Mouse (Mus musculus) layer of hippocampus, postnatal 36 days (tissue): ENCODE measurements at regions not wholly inside any gene's neighbourhood (a gene's known extent, or its start where the extent isn't known, plus 50 kb on each side); places are given as distances from the start of the nearest gene placed in this dataset.

Experiments
- DNase-seq, 2 experiments: peaks; one replicate each; pipeline ENCODE4 v3.0.0; 2022

DNA sequence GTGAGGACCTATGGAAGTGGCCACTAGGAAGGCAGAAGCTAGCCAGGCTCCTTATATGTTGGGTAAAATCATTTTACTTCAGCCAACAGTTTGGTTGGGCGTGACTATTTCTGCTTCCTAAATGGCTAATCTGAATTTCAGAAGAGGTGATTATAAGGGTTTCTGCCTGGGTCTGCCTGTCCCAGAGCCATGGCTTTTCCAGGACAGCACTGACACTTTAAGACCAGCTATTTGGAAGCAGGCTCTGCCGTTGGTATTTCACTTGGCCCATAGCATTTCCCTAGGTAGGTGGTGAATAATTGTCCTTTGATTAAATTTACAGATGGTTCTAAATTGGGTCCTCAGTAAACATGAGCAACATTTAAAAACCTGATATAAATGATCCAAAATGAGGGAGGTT is 240.3 kb downstream of the Plpp3 start:
- DNase-seq, result no peak

DNA sequence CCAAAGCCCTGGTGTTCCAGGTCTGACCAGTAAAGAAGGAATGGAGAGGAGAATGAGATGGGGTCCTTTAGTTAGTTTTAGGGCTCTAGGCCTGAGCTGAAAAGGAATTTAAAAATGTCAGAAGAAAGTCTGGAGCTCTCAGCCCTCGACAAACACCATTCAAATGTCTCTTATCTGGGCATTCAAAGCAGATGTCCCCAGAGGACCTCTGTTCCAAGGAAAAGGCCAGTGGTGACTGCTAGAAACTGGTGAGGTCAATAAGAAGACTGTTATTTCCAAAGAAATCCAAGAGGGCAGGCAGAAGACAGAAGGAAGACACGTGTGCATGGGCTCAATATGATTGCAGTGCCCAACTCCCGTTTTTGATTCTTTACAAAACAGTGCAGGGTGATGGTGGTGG is 244.9 kb downstream of the Plpp3 start:
- DNase-seq, result no peak

GRCm38 (mm10) chr4:105403169-105403568 is 246.0 kb downstream of the Plpp3 start:
- no peak for DNase-seq

DNA sequence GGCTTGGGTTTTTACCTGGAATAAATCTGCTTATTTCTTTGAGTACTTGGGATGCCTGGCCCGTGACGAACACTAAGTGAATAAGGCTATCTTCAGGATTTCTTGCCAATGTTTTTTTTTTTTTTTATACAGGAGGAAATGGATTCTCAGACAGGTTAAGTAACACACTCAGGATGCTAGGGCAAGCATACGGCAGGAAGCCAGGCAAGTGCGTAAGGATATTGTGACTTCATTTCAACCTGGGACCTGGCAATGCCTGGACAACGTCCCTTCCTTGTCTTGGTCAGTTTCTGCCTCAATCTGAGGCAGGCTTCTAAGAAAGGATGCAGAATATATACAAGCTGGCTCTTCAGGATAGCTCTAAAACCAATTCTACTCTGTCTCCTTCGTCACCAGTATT is 246.5 kb downstream of the Plpp3 start:
- no peak for DNase-seq

DNA sequence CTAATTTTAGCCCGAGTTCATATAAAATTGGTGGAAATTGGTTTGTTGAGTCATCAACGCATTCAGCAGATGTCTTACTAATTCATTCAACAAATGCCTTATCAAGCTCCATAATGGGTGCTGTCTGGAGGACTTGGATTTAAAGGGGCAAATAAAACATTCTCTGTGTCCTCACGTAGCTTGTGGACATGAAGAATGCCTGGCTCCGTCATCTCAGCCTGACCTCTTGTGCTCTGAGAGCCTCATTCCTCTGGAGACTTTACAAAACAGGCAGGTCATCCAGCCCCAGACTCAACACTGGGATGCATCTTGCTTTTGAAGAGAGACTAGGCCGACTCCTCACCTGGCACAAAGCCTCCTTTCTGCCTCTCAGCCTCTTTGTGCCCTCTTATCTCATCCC is 248.6 kb downstream of the Plpp3 start:
- DNase-seq, result no peak

GRCm38 (mm10) chr4:105406786-105407464 is 249.8 kb downstream of the Plpp3 start:
- DNase-seq, result no peak

- DNase-seq, result no peak
These were observed 251.7 kb downstream of the Plpp3 start for GRCm38 (mm10) chr4:105408896-105409295.

- DNase-seq, result no peak
These were observed 260.0 kb downstream of the Plpp3 start for GRCm38 (mm10) chr4:105417166-105417565.

- DNase-seq, result no peak
These were observed 265.3 kb downstream of the Plpp3 start for GRCm38 (mm10) chr4:105422466-105422865.

DNA sequence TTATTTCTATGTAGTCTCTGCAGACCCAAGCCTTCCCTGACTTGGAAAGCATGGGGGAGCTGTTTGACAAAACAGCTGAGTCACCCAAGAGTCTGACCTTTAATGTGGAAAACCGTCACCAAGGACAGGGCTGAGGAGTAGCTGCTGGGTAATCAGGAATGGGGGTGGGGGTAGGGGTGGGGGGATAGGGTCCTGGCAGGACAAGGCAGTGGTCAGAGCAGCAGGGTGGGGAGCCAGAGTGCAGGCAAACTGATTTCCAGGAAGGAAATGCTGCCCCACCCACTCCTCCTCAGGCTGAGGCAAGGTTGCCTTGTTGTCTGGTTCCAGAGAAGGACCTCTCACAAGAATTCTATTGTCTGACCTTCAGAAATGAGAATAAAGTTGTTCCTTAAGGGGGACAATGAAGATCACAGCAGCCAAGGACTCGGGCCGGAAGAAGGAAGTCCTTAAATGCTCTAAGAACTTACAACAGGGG is 266.6 kb downstream of the Plpp3 start:
- DNase-seq, result no peak

GRCm38 (mm10) chr4:105425086-105425485 is 267.9 kb downstream of the Plpp3 start:
- no peak for DNase-seq

DNA sequence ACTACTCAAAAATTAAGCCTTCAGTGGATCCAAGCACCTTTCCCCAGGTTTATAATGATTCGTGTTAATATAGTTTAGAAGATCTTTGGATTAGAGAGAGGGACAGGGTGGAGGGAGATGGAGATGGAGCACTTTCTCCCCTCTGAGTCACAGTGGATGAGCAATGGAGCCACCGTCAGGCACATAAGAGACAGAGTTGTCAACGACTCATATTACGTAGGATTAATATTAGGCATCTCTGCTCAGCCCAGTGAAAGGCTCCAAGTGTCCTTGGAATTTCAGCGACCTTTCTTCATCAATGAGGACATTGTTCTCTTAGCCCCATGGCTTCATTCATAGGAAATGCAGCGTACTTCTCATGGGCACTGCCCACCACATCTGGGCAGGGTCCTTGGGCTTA is 270.4 kb downstream of the Plpp3 start:
- no peak for DNase-seq

DNA sequence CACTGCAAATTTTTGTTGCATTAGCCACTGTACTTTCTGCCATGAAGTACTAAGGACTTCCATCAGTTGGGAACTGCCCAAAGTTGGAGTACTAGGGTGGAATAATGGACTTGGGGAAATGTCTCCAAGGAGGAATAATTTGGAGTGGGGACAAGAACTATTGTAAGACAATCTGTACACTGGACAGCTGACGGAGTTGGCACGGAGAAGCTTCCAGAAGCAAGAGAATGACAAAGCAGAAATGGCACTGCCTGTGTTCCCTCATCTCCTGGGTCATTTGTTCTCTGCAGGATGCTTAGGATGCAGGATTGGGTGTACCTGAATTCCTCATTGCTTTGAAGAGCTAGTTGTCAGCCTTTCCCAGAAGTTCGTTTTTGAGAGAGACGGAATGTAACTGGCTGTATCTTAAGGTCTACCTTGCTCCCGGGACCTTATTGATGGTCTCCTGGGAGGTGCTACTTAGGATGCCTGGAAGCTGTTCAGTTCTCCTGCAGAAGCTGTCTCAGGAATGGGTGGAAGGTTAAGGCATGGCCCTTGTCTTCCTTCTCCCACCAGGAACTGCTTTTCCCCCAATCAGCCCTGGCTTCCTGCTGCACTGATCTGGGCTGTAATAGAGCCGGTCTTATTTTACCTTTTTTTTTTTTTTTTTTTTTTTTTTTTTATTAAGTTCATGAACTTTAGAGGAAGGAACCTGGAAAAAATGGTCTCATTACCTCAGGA is 272.4 kb downstream of the Plpp3 start:
- DNase-seq, result no peak

- DNase-seq, result no peak
These were observed 275.3 kb downstream of the Plpp3 start for GRCm38 (mm10) chr4:105432461-105432860.

- no peak for DNase-seq
These were observed 280.0 kb downstream of the Plpp3 start for GRCm38 (mm10) chr4:105437141-105437540.

- no peak for DNase-seq
These were observed 292.1 kb downstream of the Plpp3 start for GRCm38 (mm10) chr4:105449046-105449860.

GRCm38 (mm10) chr4:105450881-105451280 is 293.7 kb downstream of the Plpp3 start:
- no peak for DNase-seq

GRCm38 (mm10) chr4:105451871-105452270 is 294.7 kb downstream of the Plpp3 start:
- no peak for DNase-seq

DNA sequence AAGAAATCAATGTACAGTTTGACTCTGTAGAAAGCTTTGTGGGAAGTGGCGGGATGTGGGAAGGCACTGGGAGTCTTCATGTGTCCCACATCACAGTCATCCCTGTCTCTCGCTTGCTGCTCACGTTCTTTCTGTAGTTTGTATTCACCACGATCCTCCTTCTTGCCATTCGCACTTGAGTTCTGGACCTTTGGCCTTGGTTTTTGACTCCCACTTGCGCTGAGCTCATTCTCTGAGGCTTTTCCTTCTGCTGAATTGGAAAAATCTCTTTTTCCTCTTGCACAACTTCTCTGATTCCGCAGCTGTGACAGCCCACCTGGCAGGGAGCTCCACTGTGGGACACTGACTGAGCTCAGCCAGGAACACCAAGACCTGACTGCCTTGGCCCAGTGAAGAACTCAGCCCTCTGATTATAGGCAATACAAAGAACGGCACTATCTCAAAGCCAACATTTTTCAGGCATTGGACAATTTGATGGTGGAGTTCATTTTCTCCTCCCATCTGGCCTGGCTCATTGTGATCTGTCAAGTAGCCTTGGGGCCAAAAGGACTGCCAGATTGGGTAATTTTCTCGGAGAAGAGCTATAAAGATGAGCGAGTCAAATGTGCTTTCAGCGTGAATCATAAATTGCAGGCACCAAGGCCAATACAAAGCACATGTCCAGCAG is 299.9 kb downstream of the Plpp3 start:
- no peak for DNase-seq

- no peak for DNase-seq
These were observed 303.0 kb downstream of the Plpp3 start for GRCm38 (mm10) chr4:105459991-105460688.

DNA sequence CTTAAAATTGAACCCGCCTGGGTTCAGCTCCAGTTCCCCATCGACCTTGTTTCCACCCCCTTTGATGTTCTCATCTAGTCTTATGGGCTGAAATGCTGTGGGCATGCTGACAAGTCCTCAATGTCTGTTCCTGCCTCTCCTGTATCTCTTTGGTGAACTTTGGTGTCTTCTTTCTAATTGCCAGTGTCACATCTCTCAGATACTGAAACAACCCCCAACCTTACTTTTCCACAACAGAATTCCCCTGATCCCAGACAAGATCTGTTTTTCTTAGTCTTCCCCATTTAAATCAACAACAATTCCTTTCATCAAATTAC is 303.5 kb downstream of the Plpp3 start:
- no peak for DNase-seq

- no peak for DNase-seq
These were observed 310.7 kb downstream of the Plpp3 start for GRCm38 (mm10) chr4:105467811-105468210.
